Mouse (Mus musculus): ENCODE data around the gene Fcgrt.

DNA sequence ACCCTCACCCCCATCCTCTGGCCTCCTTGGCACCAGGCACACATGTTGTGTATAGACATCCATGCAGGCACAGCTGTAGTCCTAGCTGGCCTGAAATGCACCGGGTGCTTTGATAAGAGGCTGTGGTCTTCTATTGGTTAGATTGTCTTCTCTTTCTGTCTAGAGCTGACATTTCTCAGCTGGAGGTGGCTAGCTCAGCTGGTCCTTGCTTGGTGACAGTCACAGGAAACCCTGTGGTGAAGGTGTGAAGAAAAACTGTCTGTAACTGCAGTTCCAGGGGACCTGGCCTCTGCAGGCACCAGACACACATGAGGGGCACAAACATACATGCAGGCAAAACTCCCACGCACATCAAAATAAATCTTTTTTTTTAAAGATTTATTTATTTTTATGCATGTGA, 34.0 kb downstream of the Fcgrt start:
- TF ChIP-seq CTCF (IDR thresholded peaks at IDR 0.05; ENCODE audit: borderline replicate concordance, control insufficient read depth, extremely low read depth, insufficient read depth, low read length, poor library complexity) (no peak), POLR2A (IDR thresholded peaks at IDR 0.05; ENCODE audit: control insufficient read depth, extremely low read depth, insufficient read depth, low read length, poor library complexity) (no peak)

All from thymus, adult 2 months (tissue).